Mouse (Mus musculus) layer of hippocampus, adult 18-20 months (tissue): ENCODE measurements around the gene Tnf. TPM values are rescaled to one million over a fixed set of nuclear protein-coding genes. Genes with fewer than 3 reads are reported as not detected.

Experiments
- DNase-seq, 2 experiments: peaks; one replicate each; pipeline ENCODE4 v3.0.0; 2022; ENCODE audit warnings: low spot score in 2 of 2
- total RNA-seq, 2 experiments: library from RNA; stranded (reverse); gene quantifications; 2 replicates each; pipeline ENCODE4 v1.2.3; 2021

The Tnf gene
- total RNA-seq, 2 experiments from 2014 or later: not detected

GRCm38 (mm10) chr17:35200398-35200797 is 1.4 kb downstream of the Tnf start:
- no peak for DNase-seq

GRCm38 (mm10) chr17:35198946-35199345 is 2.9 kb downstream of the Tnf start:
- no peak for DNase-seq

- no peak for DNase-seq
These were observed 3.8 kb downstream of the Tnf start for GRCm38 (mm10) chr17:35198029-35198428.

- DNase-seq: no peak
These were observed 4.7 kb downstream of the Tnf start for GRCm38 (mm10) chr17:35197126-35197525.

DNA sequence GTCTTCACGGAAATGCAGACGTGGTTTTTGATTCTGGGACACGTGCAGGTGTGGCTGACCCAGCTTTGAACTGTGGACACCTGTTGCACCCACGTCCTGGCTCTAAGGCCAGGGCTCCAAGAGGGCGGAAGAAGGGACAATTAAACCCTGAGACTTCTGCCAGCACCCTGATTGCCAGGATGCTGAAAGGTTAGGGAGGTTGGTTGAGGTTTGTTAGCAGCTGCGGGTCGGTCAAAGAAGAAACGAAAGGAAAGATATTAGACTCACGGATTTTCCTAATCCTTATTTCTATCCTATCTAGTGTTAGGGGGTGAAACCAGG is 5.5 kb downstream of the Tnf start:
- DNase-seq: no peak

DNA sequence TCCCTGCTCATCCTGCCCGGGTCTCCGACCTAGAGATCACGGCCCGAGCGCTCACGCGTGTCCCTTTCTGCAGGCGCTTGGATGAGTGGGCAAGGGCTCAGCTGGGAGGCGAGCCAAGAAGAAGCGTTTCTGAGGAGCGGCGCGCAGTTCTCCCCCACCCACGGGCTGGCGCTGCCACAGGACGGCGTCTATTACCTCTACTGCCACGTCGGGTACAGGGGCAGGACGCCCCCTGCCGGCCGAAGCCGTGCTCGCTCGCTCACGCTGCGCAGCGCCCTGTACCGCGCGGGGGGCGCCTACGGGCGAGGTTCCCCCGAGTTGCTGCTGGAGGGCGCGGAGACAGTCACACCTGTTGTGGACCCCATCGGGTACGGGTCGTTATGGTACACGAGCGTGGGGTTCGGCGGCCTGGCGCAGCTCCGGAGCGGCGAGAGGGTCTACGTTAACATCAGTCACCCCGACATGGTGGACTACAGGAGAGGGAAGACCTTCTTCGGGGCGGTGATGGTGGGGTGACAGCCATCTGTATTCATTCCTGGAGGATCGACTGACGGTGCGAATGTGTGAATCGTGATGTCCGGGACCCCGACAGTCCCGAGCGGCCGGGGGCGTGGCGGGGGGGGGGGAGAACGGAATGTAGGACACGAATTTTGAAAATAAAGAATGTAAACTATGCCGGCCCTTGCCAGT is 6.0 kb downstream of the Tnf start:
- DNase-seq: peak; percentile 50 to 70

DNA sequence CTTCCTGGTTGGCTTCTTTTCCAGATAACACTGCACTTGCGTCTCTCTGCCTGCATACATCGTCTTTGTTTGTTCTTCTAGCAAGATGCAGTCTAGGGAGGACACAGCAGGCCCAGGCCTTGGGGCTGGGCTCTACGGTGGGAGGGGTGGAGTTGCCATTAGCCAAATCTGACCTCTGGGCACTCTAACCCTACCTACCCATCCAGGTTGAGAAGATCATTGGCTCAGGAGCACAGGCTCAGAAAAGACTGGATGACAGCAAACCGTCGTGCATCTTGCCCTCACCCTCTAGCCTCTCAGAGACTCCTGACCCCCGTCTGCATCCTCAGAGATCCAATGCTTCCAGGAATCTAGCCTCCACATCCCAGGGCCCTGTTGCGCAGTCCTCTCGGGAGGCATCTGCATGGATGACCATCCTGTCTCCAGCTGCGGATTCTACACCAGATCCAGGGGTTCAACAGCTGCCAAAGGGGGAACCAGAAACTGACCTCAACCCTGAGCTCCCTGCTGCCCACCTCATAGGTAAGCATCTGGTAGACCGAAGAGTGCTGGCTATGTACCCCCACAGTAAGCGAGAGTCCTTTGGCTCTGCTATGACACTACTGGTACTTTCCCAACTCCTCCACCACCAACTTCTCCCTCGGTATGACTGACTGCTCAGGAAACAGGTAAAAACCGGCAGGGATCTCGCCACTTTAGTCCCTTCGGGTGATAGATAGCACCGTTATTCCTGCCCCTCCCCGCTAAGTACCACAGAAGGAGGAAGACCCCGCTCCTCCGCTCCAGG is 6.8 kb downstream of the Tnf start:
- no peak for DNase-seq

DNA sequence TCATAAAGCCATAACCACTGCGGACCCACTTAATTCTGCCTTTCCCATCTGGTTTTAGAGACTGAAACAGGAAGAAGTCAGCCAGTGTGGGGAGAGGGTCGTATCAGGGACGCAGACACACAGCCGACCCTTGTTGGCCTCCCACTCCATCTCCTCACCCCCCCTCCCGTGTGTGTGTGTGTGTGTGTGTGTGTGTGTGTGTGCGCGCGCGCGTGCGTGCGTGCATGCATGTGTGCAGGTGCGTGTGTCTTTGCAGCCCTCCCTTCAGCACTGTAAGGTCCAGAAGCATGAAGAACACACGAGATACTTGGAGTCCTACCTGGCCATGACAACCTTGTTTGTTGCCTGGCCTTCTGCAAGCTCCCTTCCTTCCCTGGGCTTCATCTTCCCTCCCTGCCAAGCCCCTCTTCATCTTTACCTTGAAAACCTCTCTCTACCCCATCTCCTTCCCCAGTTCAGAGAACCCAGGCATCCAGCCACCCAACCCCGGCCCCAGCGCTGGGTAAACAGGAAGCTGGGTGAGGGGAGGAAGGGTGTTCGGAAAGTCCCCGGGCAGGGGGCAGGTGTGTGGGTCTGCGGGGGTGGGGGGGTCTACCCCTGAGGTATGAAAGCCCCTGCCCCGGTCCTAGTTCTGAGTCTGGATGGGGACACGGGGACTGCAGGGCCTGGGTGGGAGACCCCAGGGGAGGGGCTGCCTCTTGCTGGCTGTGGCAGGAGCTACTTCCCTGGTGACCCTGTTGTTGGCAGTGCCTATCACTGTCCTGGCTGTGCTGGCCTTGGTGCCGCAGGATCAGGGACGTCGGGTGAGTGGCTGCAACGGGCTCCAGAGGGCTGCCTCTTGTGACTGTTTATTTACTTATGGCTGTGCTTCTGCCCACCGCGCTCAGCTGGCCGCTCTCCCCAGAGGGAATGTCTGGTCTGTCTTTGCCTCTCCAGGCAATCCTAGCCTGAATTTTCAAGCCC is 7.6 kb downstream of the Tnf start, which contains the start of gene Ltb:
TSS of gene Ltb (plus strand) at position 559 of the 963 bp plus-strand sequence.
- DNase-seq: no peak

GRCm38 (mm10) chr17:35192924-35193323 is 8.9 kb downstream of the Tnf start:
- no peak for DNase-seq

DNA sequence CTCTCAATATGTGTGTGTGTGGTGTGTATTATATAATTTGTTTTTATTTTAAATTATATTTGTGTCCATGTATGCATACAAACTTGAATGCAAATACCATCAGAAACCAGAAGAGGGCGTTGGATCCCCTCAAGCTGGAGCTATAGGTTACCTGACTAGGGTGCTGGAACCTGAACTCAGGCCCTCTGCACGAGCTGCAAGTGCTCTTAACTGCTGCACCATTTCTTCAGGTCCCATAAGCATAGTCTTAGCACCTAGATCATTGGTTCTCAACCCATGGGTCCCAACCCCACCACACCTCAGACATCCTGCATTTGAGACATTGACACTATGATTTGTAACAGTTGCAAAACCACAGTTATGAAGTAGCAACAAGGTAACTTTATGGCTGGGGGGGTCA is 10.1 kb downstream of the Tnf start:
- no peak for DNase-seq

GRCm38 (mm10) chr17:35190096-35190495 is 11.7 kb downstream of the Tnf start:
- DNase-seq: no peak

- no peak for DNase-seq
These were observed 12.6 kb downstream of the Tnf start for GRCm38 (mm10) chr17:35189186-35189585.

GRCm38 (mm10) chr17:35187959-35188610 is 13.7 kb downstream of the Tnf start, which contains the start of gene Lst1:
Gene Lst1 (minus strand): TSS chr17:35188439.
- DNase-seq: no peak

DNA sequence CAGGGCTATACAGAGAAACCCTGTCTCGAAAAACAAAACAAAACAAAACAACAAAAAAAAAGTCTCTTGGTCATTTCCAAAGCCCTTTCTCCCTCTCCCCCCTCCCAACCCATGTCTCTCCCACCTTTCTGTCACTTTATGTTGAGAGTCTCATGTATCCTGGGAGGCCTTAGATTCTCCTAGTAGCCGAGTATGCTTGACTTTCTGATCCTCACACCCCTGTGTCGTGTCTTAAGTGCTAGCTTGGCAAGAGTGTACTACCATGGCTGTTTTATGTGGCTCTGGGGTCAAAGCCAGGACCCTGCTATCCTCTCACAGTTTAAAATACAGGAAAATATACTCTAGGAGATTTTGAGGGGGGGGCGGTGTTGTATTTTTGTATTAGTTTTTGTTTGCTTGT is 14.5 kb downstream of the Tnf start:
- no peak for DNase-seq

DNA sequence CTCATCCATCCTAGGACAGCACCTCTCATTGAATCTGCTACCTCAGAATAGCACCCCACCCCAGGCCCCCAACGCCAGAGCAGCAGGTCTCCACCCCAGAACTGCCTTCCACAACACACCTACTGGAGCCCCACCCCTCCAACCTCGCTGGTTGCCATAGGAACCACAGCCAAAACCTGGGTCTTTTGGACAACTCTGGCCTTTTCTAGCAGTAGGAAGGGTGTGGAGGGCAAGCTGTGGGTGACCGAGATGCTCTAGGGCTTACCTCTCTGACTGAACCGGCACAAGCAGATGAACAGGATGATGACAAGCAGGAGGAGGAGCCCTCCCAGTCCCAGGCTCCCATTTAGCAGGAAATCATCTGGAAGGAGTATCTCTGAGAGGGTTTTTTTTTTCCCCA is 15.1 kb downstream of the Tnf start:
- DNase-seq: no peak

DNA sequence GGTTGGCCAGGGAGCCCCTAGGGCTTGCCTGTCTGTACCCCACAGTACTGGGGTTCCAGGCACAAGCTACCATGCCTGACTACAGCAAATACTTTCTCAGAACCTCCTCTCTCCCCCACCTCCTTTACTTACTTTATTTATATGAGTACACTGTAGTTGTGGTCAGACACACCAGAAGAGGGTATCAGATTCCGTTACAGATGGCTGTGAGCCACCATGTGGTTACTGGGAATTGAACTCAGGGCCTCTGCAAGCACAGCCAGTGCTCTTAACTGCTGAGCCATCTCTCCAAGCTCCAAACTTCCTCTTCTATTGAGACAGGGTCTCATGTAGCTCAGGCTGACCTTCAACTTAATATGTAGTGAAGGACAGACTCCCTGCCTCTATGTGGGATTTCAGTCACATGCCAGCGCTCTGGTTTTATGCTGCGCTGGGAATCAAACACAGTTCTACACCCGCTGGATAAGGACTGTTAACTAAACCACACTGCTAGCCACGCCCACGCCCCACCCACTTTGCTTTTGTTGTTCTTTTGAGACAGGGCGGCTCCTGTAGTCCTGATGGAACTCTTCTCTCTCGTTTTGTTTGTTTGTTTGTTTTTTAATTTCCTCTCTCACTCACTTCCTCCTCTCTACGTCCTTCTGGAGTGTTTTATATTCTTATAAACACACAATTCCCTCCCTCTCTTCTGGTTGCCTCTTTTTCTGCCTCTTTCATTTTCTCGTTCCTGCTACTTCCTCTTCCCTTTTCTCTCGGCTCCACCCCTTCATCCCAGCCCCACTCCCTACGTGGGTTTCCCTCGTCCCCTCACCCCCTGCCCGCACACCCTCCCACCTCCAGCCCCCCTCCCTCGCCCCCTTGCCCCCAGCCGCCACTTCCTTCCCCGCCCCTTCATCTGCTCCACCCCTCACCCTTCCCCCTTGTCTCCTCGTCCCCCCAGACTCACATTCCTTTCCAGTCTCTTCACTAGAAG is 15.9 kb downstream of the Tnf start:
- peak in 1 of 2 experiments; percentile 54 for DNase-seq

DNA sequence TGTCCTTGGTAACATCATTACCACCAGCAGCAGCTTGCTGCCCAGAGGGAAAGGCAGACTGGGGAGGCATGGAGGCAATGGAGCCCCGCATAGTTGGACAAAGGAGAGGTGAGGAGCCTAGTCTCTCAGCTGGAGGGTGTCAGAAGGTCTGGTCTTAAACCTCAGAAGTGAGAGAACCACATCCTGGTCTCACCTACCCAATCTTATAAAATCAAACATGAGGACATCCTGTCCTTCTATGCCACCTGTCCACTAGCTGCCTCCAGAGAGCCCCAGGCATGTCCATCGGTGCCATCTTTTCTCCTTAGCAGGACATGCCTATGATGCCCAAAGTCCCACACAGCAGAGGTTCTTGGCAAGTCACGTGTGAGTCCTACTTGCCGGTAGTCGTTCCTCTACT is 21.7 kb downstream of the Tnf start:
- no peak for DNase-seq

DNA sequence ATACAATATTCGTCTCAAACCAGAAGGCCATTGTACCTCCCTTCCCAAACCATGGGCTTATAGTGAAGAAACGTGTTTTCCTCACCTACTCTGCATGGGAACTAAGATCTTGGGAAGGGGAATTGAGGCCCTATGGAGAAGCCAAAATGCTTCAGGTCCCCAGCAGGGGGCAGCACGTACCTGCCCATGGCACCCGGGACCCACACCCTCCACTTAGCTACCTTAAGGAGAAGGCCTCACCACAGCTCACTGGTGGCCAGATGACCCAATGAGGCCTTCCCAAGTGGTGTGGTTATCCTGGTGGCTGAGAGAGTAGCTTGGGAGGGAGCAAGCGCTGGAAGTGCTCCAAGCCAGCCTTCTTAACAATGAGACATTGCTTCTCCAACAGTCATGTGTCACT is 23.3 kb downstream of the Tnf start:
- peak in 1 of 2 experiments; percentile 70 for DNase-seq

- DNase-seq: no peak
These were observed 25.8 kb downstream of the Tnf start, which contains the start of gene Aif1 for GRCm38 (mm10) chr17:35175968-35176367. Gene Aif1 (minus strand): TSS chr17:35176068.

- DNase-seq: no peak
These were observed 26.4 kb downstream of the Tnf start for GRCm38 (mm10) chr17:35175382-35175781.
